Mouse (Mus musculus): ENCODE results near the gene Myl3.

The Myl3 gene

GRCm38 (mm10) chr9:110731859-110732258, 9.8 kb upstream of the Myl3 start:
- DNase-seq (ENCODE audit: low read depth, low spot score): no peak

GRCm38 (mm10) chr9:110732623-110733022, 9.0 kb upstream of the Myl3 start:
- peak; percentile 73 for DNase-seq (ENCODE audit: low read depth, low spot score)

GRCm38 (mm10) chr9:110733102-110733501, 8.6 kb upstream of the Myl3 start:
- no peak for DNase-seq (ENCODE audit: low read depth, low spot score)

GRCm38 (mm10) chr9:110734154-110734553, 7.5 kb upstream of the Myl3 start:
- peak; percentile 33 for DNase-seq (ENCODE audit: low read depth, low spot score)

- no peak for DNase-seq (ENCODE audit: low read depth, low spot score)
These were observed 5.3 kb upstream of the Myl3 start for GRCm38 (mm10) chr9:110736362-110736761.

GRCm38 (mm10) chr9:110738054-110738453, 3.6 kb upstream of the Myl3 start:
- DNase-seq (ENCODE audit: low read depth, low spot score): no peak

GRCm38 (mm10) chr9:110739961-110740360, 1.7 kb upstream of the Myl3 start:
- DNase-seq (ENCODE audit: low read depth, low spot score): no peak

- DNase-seq (ENCODE audit: low read depth, low spot score): peak; percentile 17
These were observed 762 bp downstream of the Myl3 start for GRCm38 (mm10) chr9:110742295-110742950.

GRCm38 (mm10) chr9:110742951-110743455, 1.3 kb downstream of the Myl3 start:
- DNase-seq (ENCODE audit: low read depth, low spot score): peak; percentile 19

GRCm38 (mm10) chr9:110743456-110744323, 2.0 kb downstream of the Myl3 start:
- no peak for DNase-seq (ENCODE audit: low read depth, low spot score)

GRCm38 (mm10) chr9:110745752-110746151, 4.1 kb downstream of the Myl3 start:
- DNase-seq (ENCODE audit: low read depth, low spot score): no peak

GRCm38 (mm10) chr9:110746238-110746637, 4.6 kb downstream of the Myl3 start:
- DNase-seq (ENCODE audit: low read depth, low spot score): no peak

- DNase-seq (ENCODE audit: low read depth, low spot score): no peak
These were observed 5.3 kb downstream of the Myl3 start, which contains the start of gene Pth1r for GRCm38 (mm10) chr9:110746961-110747360. TSS of gene Pth1r (minus strand) at chr9:110747145.

- no peak for DNase-seq (ENCODE audit: low read depth, low spot score)
These were observed 6.8 kb downstream of the Myl3 start for GRCm38 (mm10) chr9:110748451-110748850.

GRCm38 (mm10) chr9:110750404-110751187, 8.9 kb downstream of the Myl3 start:
- DNase-seq (ENCODE audit: low read depth, low spot score): no peak

- DNase-seq (ENCODE audit: low read depth, low spot score): no peak
These were observed 9.8 kb downstream of the Myl3 start for GRCm38 (mm10) chr9:110751412-110751811.

GRCm38 (mm10) chr9:110752917-110753435, 11.3 kb downstream of the Myl3 start:
- DNase-seq (ENCODE audit: low read depth, low spot score): no peak

- DNase-seq (ENCODE audit: low read depth, low spot score): no peak
These were observed 12.1 kb downstream of the Myl3 start for GRCm38 (mm10) chr9:110753773-110754172.

- DNase-seq (ENCODE audit: low read depth, low spot score): no peak
These were observed 16.2 kb downstream of the Myl3 start for GRCm38 (mm10) chr9:110757816-110758215.

- no peak for DNase-seq (ENCODE audit: low read depth, low spot score)
These were observed 16.9 kb downstream of the Myl3 start for GRCm38 (mm10) chr9:110758605-110759004.

- no peak for DNase-seq (ENCODE audit: low read depth, low spot score)
These were observed 17.6 kb downstream of the Myl3 start for GRCm38 (mm10) chr9:110759265-110759664.

- DNase-seq (ENCODE audit: low read depth, low spot score): no peak
These were observed 19.2 kb downstream of the Myl3 start for GRCm38 (mm10) chr9:110760886-110761285.

Measured in CD4-positive helper T cell, adult 2 months (primary cell).